Mouse (Mus musculus): ENCODE results near the gene Zfp963.
A peak's percentile ranks its signal among the peaks of the same experiment; 100 is the strongest.
"Not testable (repeated sequence)": the region's sequence is repeated elsewhere in the genome, so short reads cannot be mapped to it uniquely, and the experiment has no call there.

Gene Zfp963

GRCm38 (mm10) chr8:69735495-69735894 is 14.3 kb downstream of the Zfp963 start:
- no peak for DNase-seq

- DNase-seq: no peak
These were observed 32.6 kb downstream of the Zfp963 start for GRCm38 (mm10) chr8:69717232-69717580.

GRCm38 (mm10) chr8:69716403-69717231 is 33.2 kb downstream of the Zfp963 start:
- DNase-seq: peak; percentile 100

- no peak for DNase-seq
These were observed 34.4 kb downstream of the Zfp963 start for GRCm38 (mm10) chr8:69715366-69715765.

GRCm38 (mm10) chr8:69713516-69713915 is 36.3 kb downstream of the Zfp963 start:
- no peak for DNase-seq

GRCm38 (mm10) chr8:69710624-69711023 is 39.1 kb downstream of the Zfp963 start, which contains the start of gene Zfp869:
Zfp869 (minus strand) TSS chr8:69710724.
- DNase-seq: not testable (repeated sequence)

GRCm38 (mm10) chr8:69701810-69702209 is 48.0 kb downstream of the Zfp963 start:
- no peak for DNase-seq

Measured in kidney, adult 11 months (tissue).